Mouse (Mus musculus): ENCODE data around the gene Vrk3.

DNA sequence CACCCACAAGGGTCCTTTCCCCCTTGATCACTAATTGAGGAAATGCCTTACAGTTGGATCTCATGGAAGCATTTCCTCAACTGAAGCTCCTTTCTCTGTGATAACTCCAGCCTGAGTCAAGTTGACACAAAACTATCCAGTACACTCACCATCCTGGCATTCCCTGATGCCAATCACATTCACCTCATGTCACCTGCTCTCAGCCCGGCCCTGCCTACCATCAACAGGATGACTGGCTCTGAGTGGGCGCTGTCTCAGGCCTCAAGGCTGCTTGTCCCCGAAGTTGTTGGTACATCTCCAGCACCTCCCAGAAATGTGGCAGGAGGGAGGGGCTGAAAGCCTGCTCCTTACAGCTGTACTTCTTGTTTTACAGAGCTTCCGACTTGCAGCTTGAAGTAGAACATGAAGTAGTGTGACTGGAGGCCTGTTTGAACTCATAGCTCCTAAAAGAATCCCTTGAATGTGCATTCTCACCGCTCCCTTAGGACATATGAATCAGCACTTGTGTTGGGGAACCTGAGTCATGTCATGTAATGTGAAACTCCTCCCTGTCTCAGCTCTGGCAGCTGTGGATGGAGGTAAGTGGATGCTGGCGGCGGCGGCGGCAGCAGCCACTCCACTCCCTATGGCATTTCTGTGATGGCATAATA, 28.8 kb downstream of the Vrk3 start:
- TF ChIP-seq EP300 (IDR thresholded peaks at IDR 0.05; ENCODE audit: low read depth) (no peak), CTCF (IDR thresholded peaks at IDR 0.05; ENCODE audit: low read depth) (no peak)
